Mouse (Mus musculus): ENCODE data around the gene Socs3. TPM values are rescaled to one million over a fixed set of nuclear protein-coding genes. Genes with fewer than 3 reads are reported as not detected.

The Socs3 gene
- polyA plus RNA-seq (2014; fragmentation: Illumina TruSeq; extraction: RNeasy Lipid Tissue Mini Kit (QIAGEN cat#74804); ENCODE audit: low read depth, low replicate concordance) = 4.7 TPM

GRCm38 (mm10) chr11:117969945-117970872, at the start of gene Socs3:
Socs3 (minus strand) TSS chr11:117970047.

GRCm38 (mm10) chr11:117986126-117987031, 16.5 kb upstream of the Socs3 start, which contains the start of gene Pgs1:
Pgs1 (plus strand) TSS chr11:117986292.

Other genes with a start within 250 kb of the Socs3 start
- gene Tmc8, start 188.0 kb downstream of the Socs3 start, polyA plus RNA-seq (2014; fragmentation: Illumina TruSeq; extraction: RNeasy Lipid Tissue Mini Kit (QIAGEN cat#74804); ENCODE audit: low read depth, low replicate concordance) = not detected
- 1.2 TPM for gene Tmc6, start 187.8 kb downstream of the Socs3 start, polyA plus RNA-seq (2014; fragmentation: Illumina TruSeq; extraction: RNeasy Lipid Tissue Mini Kit (QIAGEN cat#74804); ENCODE audit: low read depth, low replicate concordance)
- not detected for gene 6030468B19Rik, start 172.4 kb downstream of the Socs3 start, polyA plus RNA-seq (2014; fragmentation: Illumina TruSeq; extraction: RNeasy Lipid Tissue Mini Kit (QIAGEN cat#74804); ENCODE audit: low read depth, low replicate concordance)
- gene Gm20708, start 160.4 kb downstream of the Socs3 start, polyA plus RNA-seq (2014; fragmentation: Illumina TruSeq; extraction: RNeasy Lipid Tissue Mini Kit (QIAGEN cat#74804); ENCODE audit: low read depth, low replicate concordance) = 52.2 TPM
- gene Syngr2, start 160.4 kb downstream of the Socs3 start, polyA plus RNA-seq (2014; fragmentation: Illumina TruSeq; extraction: RNeasy Lipid Tissue Mini Kit (QIAGEN cat#74804); ENCODE audit: low read depth, low replicate concordance) = 9.2 TPM
- 56.3 TPM for gene Afmid, start 144.1 kb downstream of the Socs3 start, polyA plus RNA-seq (2014; fragmentation: Illumina TruSeq; extraction: RNeasy Lipid Tissue Mini Kit (QIAGEN cat#74804); ENCODE audit: low read depth, low replicate concordance)
- gene Tk1, start 144.0 kb downstream of the Socs3 start, polyA plus RNA-seq (2014; fragmentation: Illumina TruSeq; extraction: RNeasy Lipid Tissue Mini Kit (QIAGEN cat#74804); ENCODE audit: low read depth, low replicate concordance) = 3.3 TPM
- gene Birc5, start 120.8 kb downstream of the Socs3 start, polyA plus RNA-seq (2014; fragmentation: Illumina TruSeq; extraction: RNeasy Lipid Tissue Mini Kit (QIAGEN cat#74804); ENCODE audit: low read depth, low replicate concordance) = 1.1 TPM
- gene Tmem235, start 109.3 kb downstream of the Socs3 start, polyA plus RNA-seq (2014; fragmentation: Illumina TruSeq; extraction: RNeasy Lipid Tissue Mini Kit (QIAGEN cat#74804); ENCODE audit: low read depth, low replicate concordance) = not detected
- 0.24 TPM for gene Tha1, start 96.6 kb downstream of the Socs3 start, polyA plus RNA-seq (2014; fragmentation: Illumina TruSeq; extraction: RNeasy Lipid Tissue Mini Kit (QIAGEN cat#74804); ENCODE audit: low read depth, low replicate concordance)
- gene Pgs1, start 16.2 kb upstream of the Socs3 start, polyA plus RNA-seq (2014; fragmentation: Illumina TruSeq; extraction: RNeasy Lipid Tissue Mini Kit (QIAGEN cat#74804); ENCODE audit: low read depth, low replicate concordance) = 1.5 TPM
- gene Dnah17, start 160.6 kb upstream of the Socs3 start, polyA plus RNA-seq (2014; fragmentation: Illumina TruSeq; extraction: RNeasy Lipid Tissue Mini Kit (QIAGEN cat#74804); ENCODE audit: low read depth, low replicate concordance) = not detected

Measured in liver, adult 10 weeks (tissue).